Mouse (Mus musculus): ENCODE results near the gene Tcf12. TPM values are rescaled to one million over a fixed set of nuclear protein-coding genes. Genes with fewer than 3 reads are reported as not detected.

The Tcf12 gene
- 154 TPM for total RNA-seq (2023)

DNA sequence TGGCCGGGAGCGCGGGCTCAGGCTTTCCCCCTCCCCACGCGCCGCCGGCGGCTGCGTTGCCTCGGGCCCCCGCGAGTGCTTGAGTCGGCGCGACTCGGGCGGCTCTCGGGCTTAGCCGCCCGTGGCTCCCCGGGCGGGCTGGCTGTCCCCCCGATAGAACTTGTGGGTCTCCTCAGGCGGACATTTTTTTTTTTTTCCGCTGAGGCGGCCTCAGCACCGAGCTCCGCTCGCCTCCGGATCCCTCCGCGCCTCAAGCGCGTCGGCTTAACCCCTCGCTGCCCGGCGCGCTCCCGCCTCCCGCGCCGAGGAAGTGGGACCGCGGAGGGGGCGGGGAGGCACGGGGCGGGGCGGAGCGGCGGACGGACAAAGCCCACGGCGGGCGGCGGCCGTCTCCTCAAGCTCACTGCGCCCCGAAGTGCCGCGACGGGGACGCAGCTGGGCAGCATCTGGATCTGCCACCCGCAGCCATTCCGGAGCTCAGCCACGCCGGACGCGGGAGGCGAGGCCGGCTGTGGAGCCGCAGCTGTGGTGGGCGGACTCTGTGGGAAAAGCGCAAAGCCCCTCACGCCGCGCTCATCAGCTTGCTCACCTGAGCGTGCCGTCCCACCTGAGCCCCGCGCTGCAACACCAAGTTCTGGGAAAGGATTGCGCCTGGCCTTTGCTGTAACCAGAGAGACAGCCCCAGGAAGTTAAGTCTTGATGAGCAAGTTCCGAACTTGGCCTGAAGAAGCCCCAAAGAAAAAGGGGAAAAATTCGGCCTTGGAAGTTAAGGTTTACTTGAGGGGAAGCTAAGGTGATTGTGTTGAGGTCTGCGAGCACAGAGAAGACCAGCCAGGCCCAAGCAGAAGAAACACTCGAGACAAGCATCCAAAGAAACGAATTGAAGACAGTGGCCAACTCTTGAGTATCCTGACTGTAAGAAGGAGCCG lies at the start of gene Tcf12:
Gene Tcf12, minus strand, starts transcription at position 250 of the 929 bp plus-strand sequence.

Other genes starting within 250 kb of the Tcf12 start
- 111 TPM for gene Zfp280d, start 163.0 kb upstream of the Tcf12 start, total RNA-seq (2023)

All from CD8-positive naive resting alpha-beta T cell, adult 57 days (primary cell).